Mouse (Mus musculus) hindbrain, embryonic 14.5 days (tissue): ENCODE data around the gene Immp1l. TPM values are rescaled to one million over a fixed set of nuclear protein-coding genes. Genes with fewer than 3 reads are reported as not detected.
A peak's percentile ranks its signal among the peaks of the same experiment; 100 is the strongest.

Experiments
- ATAC-seq: fragments of 200-750 bp; cut with Nextera tagmentation; 2 replicates; pipeline ENCODE4 v1.8.0; 2017; ENCODE audit warnings: moderate number of reproducible peaks, mild to moderate bottlenecking, moderate TSS enrichment, moderate library complexity; ENCODE audit not compliant: low FRiP score
- DNase-seq: peaks from one replicate; pipeline ENCODE4 v3.0.0-alpha.2; 2015; ENCODE audit warnings: low spot score
- H3K27ac ChIP-seq: fragments of 300-500 bp; sonication (generic); 2 replicates; pipeline ENCODE4 v1.5.1; 2014; ENCODE audit warnings: mild to moderate bottlenecking, moderate library complexity
- H3K27me3 ChIP-seq: fragments of 300-500 bp; sonication (generic); 2 replicates; pipeline ENCODE4 v1.6.1; 2014; ENCODE audit warnings: mild to moderate bottlenecking, low read length, mixed read lengths; ENCODE audit not compliant: control insufficient read depth, insufficient read depth
- H3K36me3 ChIP-seq: fragments of 300-500 bp; sonication (generic); replicated peaks from 2 replicates; pipeline ENCODE4 v1.6.1; 2014; ENCODE audit not compliant: control insufficient read depth, insufficient read depth
- H3K4me1 ChIP-seq: fragments of 300-500 bp; sonication (generic); replicated peaks from 2 replicates; pipeline ENCODE4 v1.6.1; 2014; ENCODE audit warnings: antibody characterized with exemption, low read length, mixed read lengths; ENCODE audit not compliant: control insufficient read depth, insufficient read depth
- H3K4me2 ChIP-seq: fragments of 300-500 bp; sonication (generic); replicated peaks from 2 replicates; pipeline ENCODE4 v1.6.1; 2014; ENCODE audit warnings: mild to moderate bottlenecking, moderate library complexity
- H3K4me3 ChIP-seq: fragments of 300-500 bp; sonication (generic); replicated peaks from 2 replicates; pipeline ENCODE4 v1.5.1; 2014; ENCODE audit warnings: mild to moderate bottlenecking, low read length
- H3K9ac ChIP-seq: fragments of 300-500 bp; sonication (generic); 2 replicates; pipeline ENCODE4 v1.6.1; 2014
- H3K9me3 ChIP-seq: fragments of 300-500 bp; sonication (generic); 2 replicates; pipeline ENCODE4 v1.6.1; 2016; ENCODE audit warnings: low read length; ENCODE audit not compliant: control insufficient read depth
- WGBS: fragments of 180-500 bp; shearing (Covaris S2); extraction: QIAGEN DNeasy Blood & Tissue Kit; methylation state at CpG from one replicate; pipeline ENCODE4 v1.1.7; 2014; 5-methylcytosine and 5-hydroxymethylcytosine counted together
- polyA plus RNA-seq: library from polyadenylated mRNA; unstranded; fragments of >200 nt; fragmentation: Nextera tagmentation; extraction: Ambion mirVana; gene quantifications from 2 replicates; pipeline ENCODE4 v1.2.1, GENCODE M21; 2014

Immp1l gene
- polyA plus RNA-seq, 1 experiment from 2014 or later, result 109 TPM

- Histone ChIP-seq H3K27me3 (no peaks in the 10 kb centered on the region), H3K9me3 (no peaks in the 10 kb centered on the region), H3K4me2 (no peak overlapping the region), H3K27ac (no peak overlapping the region), H3K4me1 (peaks cover 4% of the 10 kb centered on the region; the same call in 1 of the 2 replicates), H3K36me3 (no peaks in the 10 kb centered on the region), H3K9ac (no peak overlapping the region), H3K4me3 (no peak overlapping the region)
- 61% methylated on average over 5 of the region's 5 CpGs for WGBS
- peak; percentile 55; the same call in 1 of the 2 replicates for ATAC-seq
- DNase-seq, result no peak
These were observed 13.3 kb downstream of the Immp1l start for GRCm38 (mm10) chr2:105917623-105918346.

GRCm38 (mm10) chr2:105950131-105950530 is 45.7 kb downstream of the Immp1l start:
- ATAC-seq (no peak), DNase-seq (no peak)
- Histone ChIP-seq H3K27me3 (no peaks in the 10 kb centered on the region), H3K4me2 (no peak overlapping the region), H3K9me3 (no peaks in the 10 kb centered on the region), H3K4me1 (no peaks in the 10 kb centered on the region), H3K4me3 (no peak overlapping the region), H3K36me3 (no peaks in the 10 kb centered on the region), H3K9ac (no peak overlapping the region), H3K27ac (no peak overlapping the region)
- WGBS, result 85% methylated on average over 2 of the region's 2 CpGs

GRCm38 (mm10) chr2:105951350-105951940 is 47.0 kb downstream of the Immp1l start:
- Histone ChIP-seq H3K36me3 (no peaks in the 10 kb centered on the region), H3K9me3 (no peaks in the 10 kb centered on the region), H3K4me3 (no peak overlapping the region), H3K9ac (no peak overlapping the region), H3K27me3 (no peaks in the 10 kb centered on the region), H3K4me1 (no peaks in the 10 kb centered on the region), H3K27ac (no peak overlapping the region), H3K4me2 (no peak overlapping the region)
- ATAC-seq (no peak), DNase-seq (no peak)
- WGBS, result 95% methylated on average over 1 of the region's 1 CpGs

- Histone ChIP-seq H3K4me3 (no peak overlapping the region), H3K4me2 (no peak overlapping the region), H3K27me3 (no peaks in the 10 kb centered on the region), H3K36me3 (no peaks in the 10 kb centered on the region), H3K9ac (no peak overlapping the region), H3K4me1 (no peaks in the 10 kb centered on the region), H3K9me3 (no peaks in the 10 kb centered on the region), H3K27ac (no peak overlapping the region)
- DNase-seq, result no peak
- ATAC-seq, result no peak
- WGBS, result 94% methylated on average over 4 of the region's 4 CpGs
These were observed 49.4 kb downstream of the Immp1l start for GRCm38 (mm10) chr2:105953862-105954261.

- Histone ChIP-seq H3K36me3 (peaks cover 14% of the 10 kb centered on the region), H3K4me1 (no peaks in the 10 kb centered on the region), H3K4me3 (no peak overlapping the region), H3K27ac (no peak overlapping the region), H3K9ac (no peak overlapping the region), H3K27me3 (no peaks in the 10 kb centered on the region), H3K9me3 (no peaks in the 10 kb centered on the region), H3K4me2 (no peak overlapping the region)
- WGBS, result 65% methylated on average over 1 of the region's 1 CpGs
- DNase-seq (no peak), ATAC-seq (no peak)
These were observed 59.0 kb downstream of the Immp1l start for GRCm38 (mm10) chr2:105963447-105963846.

DNA sequence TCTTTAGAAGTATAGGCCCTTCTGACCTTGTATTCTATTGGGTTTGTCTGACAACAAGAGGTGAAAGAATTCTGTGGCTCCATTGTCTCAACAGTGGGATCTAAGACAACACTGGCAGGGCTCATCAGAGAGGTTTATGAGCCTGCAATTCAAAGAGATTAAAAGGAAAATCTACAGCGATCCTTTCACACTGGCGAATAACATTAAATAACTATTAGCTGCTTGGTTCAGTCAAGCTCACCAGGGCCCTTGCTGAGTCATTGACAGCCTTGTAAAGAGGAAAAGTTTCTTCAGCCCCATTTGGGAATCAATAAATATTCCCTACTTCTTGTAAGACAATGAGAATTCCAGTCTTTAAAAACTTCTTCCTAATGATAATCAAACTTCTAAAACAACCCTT is 69.5 kb downstream of the Immp1l start:
- WGBS, result 12% methylated on average over 2 of the region's 2 CpGs
- Histone ChIP-seq H3K9ac (no peak overlapping the region), H3K4me2 (no peak overlapping the region), H3K36me3 (peaks cover 10% of the 10 kb centered on the region), H3K4me3 (no peak overlapping the region), H3K4me1 (no peaks in the 10 kb centered on the region), H3K27ac (no peak overlapping the region), H3K27me3 (no peaks in the 10 kb centered on the region), H3K9me3 (no peaks in the 10 kb centered on the region)
- DNase-seq (no peak), ATAC-seq (no peak)

GRCm38 (mm10) chr2:105978065-105978464 is 73.6 kb downstream of the Immp1l start:
- Histone ChIP-seq H3K36me3 (no peaks in the 10 kb centered on the region), H3K4me2 (no peak overlapping the region), H3K4me1 (no peaks in the 10 kb centered on the region), H3K27ac (no peak overlapping the region), H3K9me3 (no peaks in the 10 kb centered on the region), H3K9ac (no peak overlapping the region), H3K4me3 (no peak overlapping the region), H3K27me3 (no peaks in the 10 kb centered on the region)
- 92% methylated on average over 2 of the region's 2 CpGs for WGBS
- ATAC-seq, result no peak
- no peak for DNase-seq

GRCm38 (mm10) chr2:105985206-105985605 is 80.8 kb downstream of the Immp1l start:
- H3K27me3 ChIP-seq, result no peaks in the 10 kb centered on the region
- no peak overlapping the region for H3K9ac ChIP-seq
- H3K4me2 ChIP-seq, result no peak overlapping the region
- 75% methylated on average over 7 of the region's 7 CpGs for WGBS
- no peak overlapping the region for H3K27ac ChIP-seq
- no peak for DNase-seq
- ATAC-seq, result no peak
- H3K4me1 ChIP-seq, result no peaks in the 10 kb centered on the region
- H3K36me3 ChIP-seq, result no peaks in the 10 kb centered on the region
- H3K4me3 ChIP-seq, result no peak overlapping the region
- peaks cover 6% of the 10 kb centered on the region; the same call in 1 of the 2 replicates for H3K9me3 ChIP-seq

GRCm38 (mm10) chr2:105987131-105987530 is 82.7 kb downstream of the Immp1l start:
- Histone ChIP-seq H3K4me1 (no peaks in the 10 kb centered on the region), H3K27ac (no peak overlapping the region), H3K36me3 (no peaks in the 10 kb centered on the region), H3K9me3 (peaks cover 6% of the 10 kb centered on the region; the same call in 1 of the 2 replicates), H3K4me3 (no peak overlapping the region), H3K27me3 (no peaks in the 10 kb centered on the region), H3K4me2 (no peak overlapping the region), H3K9ac (no peak overlapping the region)
- ATAC-seq (no peak), DNase-seq (no peak)
- 30% methylated on average over 1 of the region's 1 CpGs for WGBS
